Mouse (Mus musculus) activated CD4-positive, CD25-positive, alpha-beta regulatory T cell (primary cell): ENCODE results near the gene Vmn1r85. TPM values are rescaled to one million over a fixed set of nuclear protein-coding genes. Genes with fewer than 3 reads are reported as not detected.

Experiments
- polyA plus RNA-seq, 2 experiments: library from polyadenylated mRNA; unstranded; fragments of 100-300 nt; shearing (Covaris generic); gene quantifications; one replicate each; pipeline ENCODE4 v1.2.1; 2017

The Vmn1r85 gene
- polyA plus RNA-seq, result not detected

DNA sequence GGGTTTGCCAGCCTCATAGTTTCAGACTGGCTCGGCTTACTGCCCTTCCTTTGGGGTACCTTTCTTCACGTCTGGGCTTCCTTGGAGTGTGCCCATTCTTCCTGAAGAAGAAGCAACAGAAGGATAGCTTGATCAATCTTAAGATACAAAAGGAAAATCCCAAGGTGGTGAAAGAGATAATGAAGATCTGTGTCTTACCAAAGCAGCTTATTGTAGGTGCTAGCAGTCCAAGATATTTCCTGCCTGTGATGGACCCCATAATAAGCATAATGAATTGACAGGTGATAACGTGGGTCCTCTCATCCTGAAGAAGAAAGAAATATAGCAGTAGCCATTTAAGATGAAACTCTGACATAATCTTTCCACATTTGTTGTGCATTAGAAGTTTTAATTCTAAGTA, at the start of gene Vmn1r85:
Gene Vmn1r85 (minus strand): TSS at position 101 of the 400 bp plus-strand sequence.

GRCm38 (mm10) chr7:13140057-13140456, 45.1 kb upstream of the Vmn1r85 start, which contains the start of gene Vmn1r87:
Gene Vmn1r87 (minus strand): TSS chr7:13140157.

DNA sequence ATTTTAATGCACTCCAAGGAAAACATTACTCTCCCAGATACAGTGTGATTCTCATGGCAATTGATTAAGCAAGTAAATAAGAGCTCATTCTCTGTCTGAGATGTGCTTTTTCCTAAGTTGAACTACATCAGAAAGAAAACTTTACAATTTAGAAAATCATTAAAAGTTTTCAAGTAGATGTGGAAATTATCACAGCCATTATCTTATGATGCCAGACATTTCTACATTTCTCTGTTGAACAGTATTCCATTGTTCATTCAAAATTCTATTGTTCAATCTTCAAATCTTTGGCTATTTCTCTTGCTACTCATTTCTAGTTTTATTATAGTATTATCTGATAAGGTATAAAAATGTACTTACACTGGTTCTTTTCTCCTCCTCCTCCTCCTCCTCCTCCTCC, 24.8 kb upstream of the Vmn1r85 start, which contains the start of gene Vmn1r86:
Gene Vmn1r86 (minus strand): TSS at position 101 of the 400 bp plus-strand sequence.

DNA sequence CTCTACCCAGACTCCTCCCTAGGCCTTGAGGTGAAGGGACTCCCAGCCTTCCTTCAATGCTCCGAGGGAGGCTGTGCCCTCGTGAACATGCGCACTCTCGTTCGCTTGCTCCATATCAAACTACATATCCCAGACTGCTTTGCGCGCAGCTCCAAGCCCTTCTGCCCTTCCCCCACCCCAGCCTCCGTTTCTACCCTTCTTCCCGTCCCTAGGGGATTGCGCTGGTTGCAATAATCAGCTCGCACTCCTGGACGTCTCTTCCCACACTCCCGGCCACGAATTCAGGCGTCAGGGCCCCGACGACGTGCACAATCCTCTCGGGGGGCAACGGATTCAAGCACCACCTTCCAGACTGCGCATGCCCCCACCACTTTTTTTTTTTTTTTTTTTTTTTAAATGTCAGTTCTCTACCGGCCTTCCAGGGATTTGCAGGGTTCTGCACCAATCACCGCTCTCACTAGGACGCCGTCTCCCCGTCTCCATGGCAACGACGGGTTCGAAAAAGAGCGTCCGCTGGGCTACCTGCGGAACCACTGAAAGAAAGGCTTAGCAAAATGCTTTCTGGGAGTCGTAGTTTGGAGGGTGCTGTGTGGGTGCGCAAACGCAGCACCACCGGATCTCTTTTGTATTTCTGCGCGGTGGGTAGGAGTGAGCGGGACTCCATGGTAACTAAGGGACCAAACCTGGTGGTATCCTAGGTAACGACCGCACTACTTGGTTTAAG, 40.5 kb downstream of the Vmn1r85 start, which contains the start of gene Mzf1:
Gene Mzf1 (minus strand): TSS at position 478 of the 724 bp plus-strand sequence.

DNA sequence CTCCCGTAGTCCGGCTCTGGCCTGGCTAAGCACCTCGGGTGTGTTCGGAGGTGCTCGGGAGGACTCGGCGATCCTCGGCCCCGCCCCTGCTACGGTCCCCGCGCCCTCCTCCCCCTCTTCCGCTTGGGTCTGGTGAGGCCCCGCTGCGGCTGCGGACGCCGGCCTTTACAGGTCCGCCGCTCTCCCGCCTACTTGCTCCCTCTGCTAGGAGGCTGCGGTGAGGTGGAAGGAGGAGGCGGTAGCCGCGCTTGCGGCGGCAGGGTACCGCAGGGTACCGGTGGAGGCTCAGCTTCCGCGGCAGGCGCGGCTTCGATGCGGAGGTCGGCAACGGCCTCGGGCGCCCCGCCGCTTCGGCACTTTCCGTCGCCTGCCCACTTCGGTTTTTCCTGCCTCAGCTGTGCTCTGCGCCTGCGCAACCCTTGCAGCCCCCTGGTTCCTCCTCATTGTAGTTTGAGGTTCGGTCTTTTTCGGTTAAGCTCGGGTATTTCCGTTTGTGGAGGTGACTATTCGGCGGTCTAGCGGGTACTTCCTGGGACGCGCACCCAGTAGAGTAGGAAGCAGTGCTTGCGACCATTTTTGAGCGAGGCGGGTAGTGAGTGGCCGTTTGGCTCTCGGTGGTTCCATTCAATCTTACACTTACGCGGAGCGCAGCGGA, 56.9 kb downstream of the Vmn1r85 start, which contains the start of gene Ube2m:
Gene Ube2m (minus strand): TSS at position 375 of the 655 bp plus-strand sequence.

GRCm38 (mm10) chr7:13034148-13034977, 60.6 kb downstream of the Vmn1r85 start, which contains the start of gene Chmp2a:
Gene Chmp2a (minus strand): TSS chr7:13034807.

Other genes with a start within 250 kb of the Vmn1r85 start
- gene Zfp128, start 214.0 kb downstream of the Vmn1r85 start, polyA plus RNA-seq, result 1 to 10 TPM; 3.3 to 4.0 TPM
- 10 to 100 TPM; 10.0 to 10.3 TPM for gene Zscan22, start 197.4 kb downstream of the Vmn1r85 start, polyA plus RNA-seq
- 1,000 to 10,000 TPM in 1 of 2 experiments, 100 to 1,000 TPM in 1; 744 to 1,333 TPM for gene Rps5, start 172.9 kb downstream of the Vmn1r85 start, polyA plus RNA-seq
- gene Rnf225, start 167.8 kb downstream of the Vmn1r85 start, polyA plus RNA-seq, result under 1 TPM; 0.12 to 0.27 TPM
- gene Zfp324, start 129.3 kb downstream of the Vmn1r85 start, polyA plus RNA-seq, result 1 to 10 TPM; 5.5 to 6.0 TPM
- gene Zfp446, start 117.3 kb downstream of the Vmn1r85 start, polyA plus RNA-seq, result 1 to 10 TPM; 6.5 to 7.0 TPM
- under 1 TPM; 0.12 to 0.55 TPM for gene Slc27a5, start 97.0 kb downstream of the Vmn1r85 start, polyA plus RNA-seq
- gene Trim28, start 96.1 kb downstream of the Vmn1r85 start, polyA plus RNA-seq, result 100 to 1,000 TPM in 1 of 2 experiments, 10 to 100 TPM in 1; 94.6 to 147 TPM
- gene Zbtb45, start 85.1 kb downstream of the Vmn1r85 start, polyA plus RNA-seq, result 10 to 100 TPM; 23.0 to 27.9 TPM
- 100 to 1,000 TPM; 252 to 275 TPM for gene Chmp2a, start 60.4 kb downstream of the Vmn1r85 start, polyA plus RNA-seq
- gene Ube2m, start 56.9 kb downstream of the Vmn1r85 start, polyA plus RNA-seq, result 100 to 1,000 TPM; 185 to 192 TPM
- gene Mzf1, start 40.4 kb downstream of the Vmn1r85 start, polyA plus RNA-seq, result under 1 TPM; 0.30 to 0.39 TPM
- under 1 TPM; 0.04 to 0.17 TPM for gene Vmn1r86, start 24.7 kb upstream of the Vmn1r85 start, polyA plus RNA-seq
- gene Vmn1r87, start 45.0 kb upstream of the Vmn1r85 start, polyA plus RNA-seq, result under 1 TPM in 1 of 2 experiments, not detected in 1; 0.15 TPM
- under 1 TPM; 0.02 to 0.05 TPM for gene Vmn1r88, start 64.4 kb upstream of the Vmn1r85 start, polyA plus RNA-seq
- gene Vmn1r89, start 117.8 kb upstream of the Vmn1r85 start, polyA plus RNA-seq, result not detected
- 10 to 100 TPM; 28.8 to 36.9 TPM for gene Lig1, start 182.1 kb upstream of the Vmn1r85 start, polyA plus RNA-seq
- gene Zswim9, start 183.5 kb upstream of the Vmn1r85 start, polyA plus RNA-seq, result 1 to 10 TPM in 1 of 2 experiments, under 1 TPM in 1; 0.86 to 2.1 TPM
- gene Pla2g4c, start 229.5 kb upstream of the Vmn1r85 start, polyA plus RNA-seq, result under 1 TPM; 0.14 to 0.16 TPM